Mouse (Mus musculus) hindbrain, embryonic 14.5 days (tissue): ENCODE results near the gene Agbl1. TPM values are rescaled to one million over a fixed set of nuclear protein-coding genes. Genes with fewer than 3 reads are reported as not detected.
"Not testable (repeated sequence)": the region's sequence is repeated elsewhere in the genome, so short reads cannot be mapped to it uniquely, and the experiment has no call there.

Experiments used
- ATAC-seq: fragments of 200-750 bp; cut with Nextera tagmentation; 2 replicates; pipeline ENCODE4 v1.8.0; 2017; ENCODE audit warnings: moderate number of reproducible peaks, mild to moderate bottlenecking, moderate TSS enrichment, moderate library complexity; ENCODE audit not compliant: low FRiP score
- DNase-seq: peaks from one replicate; pipeline ENCODE4 v3.0.0-alpha.2; 2015; ENCODE audit warnings: low spot score
- H3K27ac ChIP-seq: fragments of 300-500 bp; sonication (generic); 2 replicates; pipeline ENCODE4 v1.5.1; 2014; ENCODE audit warnings: mild to moderate bottlenecking, moderate library complexity
- H3K27me3 ChIP-seq: fragments of 300-500 bp; sonication (generic); 2 replicates; pipeline ENCODE4 v1.6.1; 2014; ENCODE audit warnings: mild to moderate bottlenecking, low read length, mixed read lengths; ENCODE audit not compliant: control insufficient read depth, insufficient read depth
- H3K36me3 ChIP-seq: fragments of 300-500 bp; sonication (generic); replicated peaks from 2 replicates; pipeline ENCODE4 v1.6.1; 2014; ENCODE audit not compliant: control insufficient read depth, insufficient read depth
- H3K4me1 ChIP-seq: fragments of 300-500 bp; sonication (generic); replicated peaks from 2 replicates; pipeline ENCODE4 v1.6.1; 2014; ENCODE audit warnings: antibody characterized with exemption, low read length, mixed read lengths; ENCODE audit not compliant: control insufficient read depth, insufficient read depth
- H3K4me2 ChIP-seq: fragments of 300-500 bp; sonication (generic); replicated peaks from 2 replicates; pipeline ENCODE4 v1.6.1; 2014; ENCODE audit warnings: mild to moderate bottlenecking, moderate library complexity
- H3K4me3 ChIP-seq: fragments of 300-500 bp; sonication (generic); replicated peaks from 2 replicates; pipeline ENCODE4 v1.5.1; 2014; ENCODE audit warnings: mild to moderate bottlenecking, low read length
- H3K9ac ChIP-seq: fragments of 300-500 bp; sonication (generic); 2 replicates; pipeline ENCODE4 v1.6.1; 2014
- H3K9me3 ChIP-seq: fragments of 300-500 bp; sonication (generic); 2 replicates; pipeline ENCODE4 v1.6.1; 2016; ENCODE audit warnings: low read length; ENCODE audit not compliant: control insufficient read depth
- whole genome bisulfite sequencing: fragments of 180-500 bp; shearing (Covaris S2); extraction: QIAGEN DNeasy Blood & Tissue Kit; methylation state at CpG from one replicate; pipeline ENCODE4 v1.1.7; 2014; 5-methylcytosine and 5-hydroxymethylcytosine counted together
- polyA plus RNA-seq: library from polyadenylated mRNA; unstranded; fragments of >200 nt; fragmentation: Nextera tagmentation; extraction: Ambion mirVana; gene quantifications from 2 replicates; pipeline ENCODE4 v1.2.1, GENCODE M21; 2014

The Agbl1 gene
- polyA plus RNA-seq, 1 experiment from 2014 or later = 0.11 TPM

GRCm38 (mm10) chr7:76244839-76245238 is 15.2 kb downstream of the Agbl1 start:
- H3K4me3 ChIP-seq, H3K4me1 ChIP-seq, ATAC-seq, DNase-seq, H3K27me3 ChIP-seq, H3K36me3 ChIP-seq, H3K9me3 ChIP-seq, H3K4me2 ChIP-seq, H3K9ac ChIP-seq, H3K27ac ChIP-seq: not testable (repeated sequence)
- WGBS = 95% methylated on average over 17 of the region's 18 CpGs

- Histone ChIP-seq H3K27me3 (no peaks in the 10 kb centered on the region), H3K27ac (no peak overlapping the region), H3K36me3 (no peaks in the 10 kb centered on the region), H3K4me1 (no peaks in the 10 kb centered on the region), H3K9ac (no peak overlapping the region), H3K4me2 (no peak overlapping the region), H3K4me3 (no peak overlapping the region), H3K9me3 (0 out of 2 replicates have a peak, but pooled peaks cover 2% of the 10 kb centered on the region)
- DNase-seq (no peak), ATAC-seq (no peak)
These were observed 45.4 kb downstream of the Agbl1 start for GRCm38 (mm10) chr7:76275061-76275460.

GRCm38 (mm10) chr7:76282831-76283230 is 53.1 kb downstream of the Agbl1 start:
- 52% methylated on average over 2 of the region's 2 CpGs for WGBS
- ATAC-seq (no peak), DNase-seq (no peak)
- Histone ChIP-seq H3K36me3 (no peaks in the 10 kb centered on the region), H3K27ac (no peak overlapping the region), H3K9me3 (0 out of 2 replicates have a peak, but pooled peaks cover 2% of the 10 kb centered on the region), H3K4me3 (no peak overlapping the region), H3K9ac (no peak overlapping the region), H3K27me3 (no peaks in the 10 kb centered on the region), H3K4me1 (no peaks in the 10 kb centered on the region), H3K4me2 (no peak overlapping the region)

GRCm38 (mm10) chr7:76287531-76287930 is 57.8 kb downstream of the Agbl1 start:
- 89% methylated on average over 3 of the region's 3 CpGs for WGBS
- ATAC-seq = no peak
- no peak overlapping the region for H3K4me3 ChIP-seq

GRCm38 (mm10) chr7:76321866-76322553 is 92.3 kb downstream of the Agbl1 start:
- ATAC-seq (no peak), DNase-seq (no peak)
- no peaks in the 10 kb centered on the region for H3K4me1 ChIP-seq
- no peak overlapping the region for H3K4me3 ChIP-seq
- H3K27me3 ChIP-seq = no peaks in the 10 kb centered on the region
- 72% methylated on average over 4 of the region's 4 CpGs for WGBS
- H3K9ac ChIP-seq = no peak overlapping the region
- H3K27ac ChIP-seq = no peak overlapping the region
- no peak overlapping the region for H3K4me2 ChIP-seq
- H3K36me3 ChIP-seq = no peaks in the 10 kb centered on the region
- H3K9me3 ChIP-seq = no peaks in the 10 kb centered on the region

More at GRCm38 (mm10) chr7:76287531-76287930, 57.8 kb downstream of the Agbl1 start:
- H3K27ac ChIP-seq = no peak overlapping the region
- H3K27me3 ChIP-seq = no peaks in the 10 kb centered on the region
- no peaks in the 10 kb centered on the region for H3K4me1 ChIP-seq
- H3K9me3 ChIP-seq = no peaks in the 10 kb centered on the region
- no peaks in the 10 kb centered on the region for H3K36me3 ChIP-seq
- H3K9ac ChIP-seq = no peak overlapping the region
- H3K4me2 ChIP-seq = no peak overlapping the region
- peak; percentile 34 for DNase-seq

GRCm38 (mm10) chr7:76326091-76326490 is 96.4 kb downstream of the Agbl1 start:
- Histone ChIP-seq H3K27ac (no peak overlapping the region), H3K36me3 (no peaks in the 10 kb centered on the region), H3K4me3 (no peak overlapping the region), H3K4me2 (no peak overlapping the region), H3K27me3 (no peaks in the 10 kb centered on the region), H3K9ac (no peak overlapping the region), H3K9me3 (no peaks in the 10 kb centered on the region), H3K4me1 (no peaks in the 10 kb centered on the region)
- no peak for ATAC-seq
- 59% methylated on average over 2 of the region's 2 CpGs for WGBS
- no peak for DNase-seq

GRCm38 (mm10) chr7:76339308-76339707 is 109.6 kb downstream of the Agbl1 start:
- Histone ChIP-seq H3K4me2 (no peak overlapping the region), H3K9me3 (no peaks in the 10 kb centered on the region), H3K4me1 (no peaks in the 10 kb centered on the region), H3K36me3 (no peaks in the 10 kb centered on the region), H3K4me3 (no peak overlapping the region), H3K27ac (no peak overlapping the region), H3K9ac (no peak overlapping the region), H3K27me3 (no peaks in the 10 kb centered on the region)
- ATAC-seq = no peak
- WGBS = 96% methylated on average over 4 of the region's 4 CpGs
- no peak for DNase-seq

GRCm38 (mm10) chr7:76341601-76342000 is 111.9 kb downstream of the Agbl1 start:
- Histone ChIP-seq H3K9ac (no peak overlapping the region), H3K4me2 (no peak overlapping the region), H3K27ac (no peak overlapping the region), H3K27me3 (no peaks in the 10 kb centered on the region), H3K36me3 (no peaks in the 10 kb centered on the region), H3K9me3 (no peaks in the 10 kb centered on the region), H3K4me1 (no peaks in the 10 kb centered on the region), H3K4me3 (no peak overlapping the region)
- WGBS = 100% methylated on average over 1 of the region's 1 CpGs
- DNase-seq (no peak), ATAC-seq (no peak)

- Histone ChIP-seq H3K4me3 (no peak overlapping the region), H3K9ac (no peak overlapping the region), H3K27me3 (no peaks in the 10 kb centered on the region), H3K27ac (no peak overlapping the region), H3K4me2 (no peak overlapping the region), H3K4me1 (no peaks in the 10 kb centered on the region), H3K9me3 (no peaks in the 10 kb centered on the region), H3K36me3 (no peaks in the 10 kb centered on the region)
- DNase-seq (no peak), ATAC-seq (no peak)
- 53% methylated on average over 10 of the region's 10 CpGs for WGBS
These were observed 123.8 kb downstream of the Agbl1 start for GRCm38 (mm10) chr7:76353469-76353868.

GRCm38 (mm10) chr7:76354510-76354909 is 124.8 kb downstream of the Agbl1 start:
- 24% methylated on average over 3 of the region's 3 CpGs for WGBS
- Histone ChIP-seq H3K4me1 (no peaks in the 10 kb centered on the region), H3K27ac (no peak overlapping the region), H3K4me2 (no peak overlapping the region), H3K27me3 (no peaks in the 10 kb centered on the region), H3K9ac (no peak overlapping the region), H3K36me3 (no peaks in the 10 kb centered on the region), H3K9me3 (no peaks in the 10 kb centered on the region), H3K4me3 (no peak overlapping the region)
- ATAC-seq = no peak
- peak; percentile 75 for DNase-seq
